Mouse (Mus musculus) C2C12 (cell line): ENCODE results near the gene Pros1.

Experiments
- CEBPB ChIP-seq: IDR thresholded peaks from one replicate; pipeline ENCODE4 v1.6.1; 2011; ENCODE audit warnings: low read depth, mild to moderate bottlenecking, control low read depth, moderate library complexity
- CTCF ChIP-seq: IDR thresholded peaks from one replicate; pipeline ENCODE4 v1.5.1; 2011; ENCODE audit not compliant: control insufficient read depth, insufficient read depth, insufficient read length
- FOSL1 ChIP-seq: IDR thresholded peaks from one replicate; pipeline ENCODE4 v1.8.0; 2011; ENCODE audit warnings: mild to moderate bottlenecking, low read length; ENCODE audit not compliant: poor library complexity, insufficient read depth, severe bottlenecking
- MAX ChIP-seq: IDR thresholded peaks from one replicate; pipeline ENCODE4 v1.6.1; 2011; ENCODE audit warnings: mild to moderate bottlenecking, control low read depth
- MYOD1 ChIP-seq: IDR thresholded peaks from one replicate; pipeline ENCODE4 v1.6.1; 2011; ENCODE audit warnings: low read depth; ENCODE audit not compliant: control insufficient read depth, insufficient read length
- MYOG ChIP-seq: IDR thresholded peaks from one replicate; pipeline ENCODE4 v1.6.1; 2011; ENCODE audit not compliant: control insufficient read depth, insufficient read length; ENCODE audit errors: extremely low read depth
- USF1 ChIP-seq: IDR thresholded peaks from one replicate; pipeline ENCODE4 v1.6.1; 2011; ENCODE audit warnings: low read depth, mild to moderate bottlenecking, control low read depth, moderate library complexity

GRCm38 (mm10) chr16:62941763-62942162, 87.7 kb downstream of the Pros1 start:
- TF ChIP-seq CTCF (no peak), MAX (no peak), MYOG (no peak), CEBPB (no peak), USF1 (no peak), MYOD1 (no peak), FOSL1 (no peak)
